Mouse (Mus musculus): ENCODE results near the gene Gm19426. TPM values are rescaled to one million over a fixed set of nuclear protein-coding genes. Genes with fewer than 3 reads are reported as not detected.

Gm19426 gene
- polyA plus RNA-seq, 1 experiment from 2014 or later: 6.1 TPM

DNA sequence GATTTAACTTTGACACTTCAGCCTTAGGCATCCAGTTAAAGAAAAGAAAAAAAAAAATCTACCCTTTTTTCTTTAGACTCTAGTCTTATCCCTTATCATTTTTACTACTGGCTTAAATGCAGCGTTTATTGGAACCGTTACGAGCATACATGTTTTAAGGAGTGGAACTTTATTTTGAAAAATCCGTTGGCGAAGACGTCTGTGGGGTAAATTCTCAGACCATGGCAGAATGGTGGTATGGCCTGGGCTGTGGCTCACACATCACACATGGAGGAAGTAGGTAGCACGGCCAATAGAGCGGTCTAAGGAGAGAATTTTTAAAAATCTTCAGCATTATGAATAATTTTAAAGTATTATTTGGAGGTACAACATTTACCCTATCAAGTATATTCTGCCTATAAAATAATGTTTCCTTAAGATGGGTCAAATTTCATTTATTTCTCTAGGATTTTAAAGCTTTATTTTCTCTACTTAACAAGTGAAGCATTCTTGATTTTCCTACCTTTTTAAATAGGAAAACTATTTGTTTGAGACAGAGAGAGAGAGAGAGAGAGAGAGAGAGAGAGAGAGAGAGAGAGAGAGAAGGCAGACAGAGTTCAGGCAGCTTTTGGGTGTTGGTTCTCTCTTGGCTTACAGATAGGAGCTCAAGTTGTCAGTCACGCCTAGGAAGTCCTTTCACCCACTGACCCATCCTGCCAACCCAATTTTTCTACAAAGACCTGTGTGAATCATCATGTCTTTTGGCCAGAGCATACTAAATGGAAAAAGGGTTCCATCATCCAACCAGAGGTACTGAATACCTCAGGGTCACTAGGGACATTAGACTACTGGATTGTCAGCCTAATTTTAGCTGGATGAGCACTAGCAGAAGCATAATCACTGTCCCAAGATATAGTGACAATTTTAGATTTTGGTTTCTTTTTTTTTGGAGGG lies 26.8 kb downstream of the Gm19426 start:
- 30% methylated on average over 9 of the region's 9 CpGs for WGBS
- Histone ChIP-seq H3K27me3 (replicated peaks) (no peaks in the 10 kb centered on the region), H3K4me3 (replicated peaks) (peak overlapping the region; percentile 98), H3K9me3 (no peaks in the 10 kb centered on the region), H3K36me3 (no peaks in the 10 kb centered on the region), H3K4me1 (replicated peaks) (no peaks in the 10 kb centered on the region; the same call in 1 of the 2 replicates), H3K4me2 (replicated peaks) (peak overlapping the region; percentile 82), H3K9ac (peak overlapping the region; percentile 68), H3K27ac (peak overlapping the region; percentile 93; the same call in 1 of the 2 replicates)
- ATAC-seq: no peak

- Histone ChIP-seq H3K9ac (peak overlapping the region; percentile 68), H3K27me3 (replicated peaks) (no peaks in the 10 kb centered on the region), H3K4me2 (replicated peaks) (peak overlapping the region; percentile 82), H3K9me3 (no peaks in the 10 kb centered on the region), H3K4me1 (replicated peaks) (no peaks in the 10 kb centered on the region; the same call in 1 of the 2 replicates), H3K27ac (peak overlapping the region; percentile 100), H3K36me3 (no peaks in the 10 kb centered on the region), H3K4me3 (replicated peaks) (peak overlapping the region; percentile 98)
- peak; percentile 96 for ATAC-seq
- WGBS: under 1% methylated on average over 33 of the region's 33 CpGs
Measured at GRCm38 (mm10) chr2:84715562-84716361, 27.7 kb downstream of the Gm19426 start.

DNA sequence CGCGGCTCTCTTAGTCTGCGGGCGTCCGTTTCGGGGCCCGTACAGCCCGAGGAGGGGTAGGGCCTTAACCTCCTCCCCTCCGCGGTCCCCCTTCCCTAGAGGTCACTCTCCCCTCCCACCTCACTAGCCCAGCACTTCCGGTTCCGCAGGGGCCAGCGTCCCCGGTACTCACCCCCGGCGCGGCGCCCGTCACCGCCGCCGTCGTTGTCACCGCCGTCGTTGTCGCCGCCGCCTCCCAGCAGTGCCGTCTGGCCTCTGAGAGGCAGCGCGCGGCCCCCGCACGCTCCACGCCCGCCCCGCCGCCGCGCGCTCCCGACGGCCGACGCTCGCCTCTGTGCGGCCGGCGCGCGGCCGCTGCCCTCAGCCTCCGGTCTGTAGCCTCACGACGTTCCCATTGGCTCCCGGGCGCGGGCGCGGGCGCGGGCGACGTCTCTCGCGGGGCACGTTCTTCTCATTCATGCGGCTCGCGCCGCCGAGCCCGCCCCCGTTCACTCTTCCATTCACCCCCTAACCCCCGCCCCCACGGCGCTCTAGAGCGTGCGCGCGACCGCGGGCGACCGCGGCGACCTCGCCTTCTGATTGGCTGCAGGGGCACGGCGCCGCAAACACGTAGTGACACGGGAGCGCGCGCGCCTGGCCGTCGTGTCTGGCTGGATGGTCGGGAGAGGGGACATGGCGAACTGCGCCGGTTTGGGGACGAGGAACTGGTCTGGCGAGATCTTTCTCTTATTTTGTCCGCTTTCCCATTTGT lies 28.5 kb downstream of the Gm19426 start, which contains the start of gene Zdhhc5:
Gene Zdhhc5, minus strand, starts transcription at position 370 of the 751 bp plus-strand sequence.
- peak within 1 kb of the TSS; percentile 100 for H3K27ac ChIP-seq
- H3K9me3 ChIP-seq: no peaks in the 10 kb centered on the region
- H3K36me3 ChIP-seq: peaks cover 3% of the 10 kb centered on the region
- peak within 1 kb of the TSS; percentile 98 for H3K4me3 ChIP-seq (replicated peaks)
- peak within 1 kb of the TSS; percentile 91 for H3K9ac ChIP-seq
- H3K27me3 ChIP-seq (replicated peaks): no peaks in the 10 kb centered on the region
- WGBS: under 1% methylated on average over 104 of the region's 107 CpGs
- H3K4me1 ChIP-seq (replicated peaks): no peaks in the 10 kb centered on the region; the same call in 1 of the 2 replicates
- H3K4me2 ChIP-seq (replicated peaks): peak within 1 kb of the TSS; percentile 82
- peak; percentile 96 for ATAC-seq

DNA sequence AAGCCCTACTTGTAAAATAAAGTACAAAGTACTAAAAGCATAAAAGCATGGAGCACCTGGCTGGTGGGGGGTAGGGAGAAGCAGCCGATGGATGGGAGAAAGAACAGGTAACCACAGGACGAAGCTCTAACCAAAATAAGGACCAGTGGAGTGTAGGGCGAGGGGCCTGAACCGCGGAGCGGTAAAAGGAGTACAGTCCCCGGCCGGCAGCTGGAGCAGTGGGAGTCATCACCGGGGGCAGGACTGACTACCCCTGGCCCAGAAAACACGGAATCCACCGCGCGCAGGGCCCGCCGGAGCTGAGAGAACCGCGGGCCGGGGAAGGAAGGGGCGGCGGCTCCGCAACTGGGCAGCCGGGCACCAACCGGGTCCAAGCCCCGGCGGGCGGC lies 29.0 kb downstream of the Gm19426 start:
- Histone ChIP-seq H3K4me2 (replicated peaks) (peak overlapping the region; percentile 60), H3K4me3 (replicated peaks) (peak overlapping the region; percentile 98), H3K9me3 (no peaks in the 10 kb centered on the region), H3K27me3 (replicated peaks) (no peaks in the 10 kb centered on the region), H3K9ac (peak overlapping the region; percentile 91), H3K36me3 (peaks cover 6% of the 10 kb centered on the region), H3K27ac (peak overlapping the region; percentile 100), H3K4me1 (replicated peaks) (no peaks in the 10 kb centered on the region; the same call in 1 of the 2 replicates)
- no peak for ATAC-seq
- WGBS: 0% methylated on average over 26 of the region's 26 CpGs

DNA sequence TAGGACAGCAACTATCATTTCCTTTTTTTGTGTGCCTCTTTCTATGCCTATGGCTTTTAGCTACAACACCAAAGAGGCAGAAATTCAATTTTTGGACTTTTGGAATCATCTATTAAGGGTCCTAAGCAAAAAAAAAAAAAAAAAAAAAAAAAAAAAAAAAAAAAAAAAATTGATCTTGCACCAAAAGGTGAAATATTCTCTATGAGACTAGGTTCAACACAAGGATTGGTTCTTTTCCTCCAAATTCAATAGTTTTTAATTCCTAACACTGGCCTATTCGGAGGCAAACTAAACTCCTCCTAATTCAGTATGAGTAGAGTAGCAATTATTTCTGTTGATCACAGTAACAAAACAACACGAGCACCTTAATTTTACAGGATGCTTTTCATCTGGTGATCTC lies 31.6 kb downstream of the Gm19426 start:
- Histone ChIP-seq H3K27ac (no peak overlapping the region), H3K4me2 (replicated peaks) (no peak overlapping the region), H3K36me3 (peaks cover 6% of the 10 kb centered on the region), H3K9me3 (no peaks in the 10 kb centered on the region), H3K4me1 (replicated peaks) (no peaks in the 10 kb centered on the region; the same call in 1 of the 2 replicates), H3K27me3 (replicated peaks) (no peaks in the 10 kb centered on the region), H3K9ac (no peak overlapping the region), H3K4me3 (replicated peaks) (no peak overlapping the region)
- 90% methylated on average over 2 of the region's 2 CpGs for WGBS
- ATAC-seq: no peak

- no peak overlapping the region for H3K4me2 ChIP-seq (replicated peaks)
- WGBS: 49% methylated on average over 1 of the region's 1 CpGs
- no peak for ATAC-seq
- H3K27me3 ChIP-seq (replicated peaks): no peaks in the 10 kb centered on the region
- H3K4me1 ChIP-seq (replicated peaks): 0 out of 2 replicates have a peak, but pooled peaks cover 2% of the 10 kb centered on the region
- H3K36me3 ChIP-seq: peaks cover 6% of the 10 kb centered on the region
- H3K9ac ChIP-seq: no peak overlapping the region
- no peak overlapping the region for H3K27ac ChIP-seq
- H3K9me3 ChIP-seq: no peaks in the 10 kb centered on the region
- no peak overlapping the region for H3K4me3 ChIP-seq (replicated peaks)
Measured at GRCm38 (mm10) chr2:84707523-84707922, 35.9 kb downstream of the Gm19426 start.

- 82% methylated on average over 1 of the region's 1 CpGs for WGBS
- no peaks in the 10 kb centered on the region for H3K9me3 ChIP-seq
- H3K36me3 ChIP-seq: peaks cover 5% of the 10 kb centered on the region
- no peaks in the 10 kb centered on the region for H3K27me3 ChIP-seq (replicated peaks)
- no peak overlapping the region for H3K4me2 ChIP-seq (replicated peaks)
- peak; percentile 59; the same call in 1 of the 2 replicates for ATAC-seq
- H3K4me1 ChIP-seq (replicated peaks): 0 out of 2 replicates have a peak, but pooled peaks cover 2% of the 10 kb centered on the region
- H3K9ac ChIP-seq: no peak overlapping the region
- H3K27ac ChIP-seq: peak overlapping the region; percentile 44; the same call in 1 of the 2 replicates
- no peak overlapping the region for H3K4me3 ChIP-seq (replicated peaks)
Measured at GRCm38 (mm10) chr2:84705295-84705694, 38.2 kb downstream of the Gm19426 start.

- Histone ChIP-seq H3K27ac (peak overlapping the region; percentile 54; the same call in 1 of the 2 replicates), H3K9me3 (no peaks in the 10 kb centered on the region), H3K4me1 (replicated peaks) (0 out of 2 replicates have a peak, but pooled peaks cover 2% of the 10 kb centered on the region), H3K9ac (no peak overlapping the region), H3K4me2 (replicated peaks) (no peak overlapping the region), H3K27me3 (replicated peaks) (no peaks in the 10 kb centered on the region), H3K36me3 (peaks cover 2% of the 10 kb centered on the region; the same call in 1 of the 2 replicates), H3K4me3 (replicated peaks) (no peak overlapping the region)
- 78% methylated on average over 5 of the region's 5 CpGs for WGBS
- ATAC-seq: peak; percentile 59; the same call in 1 of the 2 replicates
Measured at GRCm38 (mm10) chr2:84704329-84704728, 39.1 kb downstream of the Gm19426 start.

DNA sequence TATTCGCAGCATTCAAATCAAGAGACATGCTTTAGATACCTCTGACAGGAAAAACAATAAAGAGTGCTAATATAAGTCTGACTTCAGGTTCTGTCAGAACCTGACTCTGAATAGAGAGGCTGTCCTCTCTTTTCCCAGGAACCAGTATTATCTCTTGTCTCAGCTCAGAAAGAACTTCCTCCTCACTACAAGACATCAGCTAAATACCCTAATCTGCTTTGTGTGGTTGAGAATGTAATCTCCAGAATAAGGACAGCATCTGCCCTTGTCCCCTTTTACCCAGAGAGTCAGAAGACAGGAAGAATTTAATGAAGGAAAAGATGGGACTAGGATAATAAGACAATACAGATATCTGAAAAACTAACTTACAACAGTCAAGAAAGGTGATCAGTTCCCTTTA lies 40.0 kb downstream of the Gm19426 start:
- H3K27ac ChIP-seq: no peak overlapping the region
- H3K4me2 ChIP-seq (replicated peaks): no peak overlapping the region
- ATAC-seq: no peak
- H3K36me3 ChIP-seq: peaks cover 3% of the 10 kb centered on the region; the same call in 1 of the 2 replicates
- WGBS: 94% methylated on average over 1 of the region's 1 CpGs
- no peak overlapping the region for H3K4me3 ChIP-seq (replicated peaks)
- H3K4me1 ChIP-seq (replicated peaks): 0 out of 2 replicates have a peak, but pooled peaks cover 2% of the 10 kb centered on the region
- no peaks in the 10 kb centered on the region for H3K9me3 ChIP-seq
- no peak overlapping the region for H3K9ac ChIP-seq
- H3K27me3 ChIP-seq (replicated peaks): no peaks in the 10 kb centered on the region

- Histone ChIP-seq H3K4me2 (replicated peaks) (no peak overlapping the region), H3K27me3 (replicated peaks) (no peaks in the 10 kb centered on the region), H3K9me3 (no peaks in the 10 kb centered on the region), H3K36me3 (peaks cover 25% of the 10 kb centered on the region; the same call in 1 of the 2 replicates), H3K27ac (no peak overlapping the region), H3K4me1 (replicated peaks) (no peaks in the 10 kb centered on the region), H3K9ac (no peak overlapping the region), H3K4me3 (replicated peaks) (no peak overlapping the region)
- 74% methylated on average over 5 of the region's 5 CpGs for WGBS
- peak; percentile 34; the same call in 1 of the 2 replicates for ATAC-seq
Measured at GRCm38 (mm10) chr2:84695007-84695695, 48.3 kb downstream of the Gm19426 start.

Measured in intestine, embryonic 15.5 days (tissue).